Mouse (Mus musculus): Measurements from ENCODE around the gene Ist1. TPM values are rescaled to one million over a fixed set of nuclear protein-coding genes. Genes with fewer than 3 reads are reported as not detected.

Gene Ist1
- polyA plus RNA-seq (2016; fragmentation: Nextera tagmentation; extraction: Ambion mirVana): 197 TPM in 2 replicates

GRCm38 (mm10) chr8:109693146-109693900, at the start of gene Ist1:
Gene Ist1, minus strand, starts transcription at chr8:109693260.
- no peaks in the 10 kb centered on the region for H3K36me3 ChIP-seq
- no peaks in the 10 kb centered on the region for H3K27me3 ChIP-seq (replicated peaks)
- peaks cover 20% of the 10 kb centered on the region for H3K4me1 ChIP-seq
- peak; percentile 98 for ATAC-seq (ENCODE audit: low FRiP score, low read depth)
- H3K27ac ChIP-seq: no peak within 1 kb of the TSS
- peak within 1 kb of the TSS; percentile 100 for H3K4me3 ChIP-seq
- H3K9me3 ChIP-seq: no peaks in the 10 kb centered on the region
- WGBS: under 1% methylated on average over 57 of the region's 57 CpGs
- peak within 1 kb of the TSS; percentile 84 for H3K4me2 ChIP-seq (replicated peaks)
- H3K9ac ChIP-seq: peak within 1 kb of the TSS; percentile 99

GRCm38 (mm10) chr8:109738049-109738380, 45.0 kb upstream of the Ist1 start:
- Histone ChIP-seq H3K4me1 (peaks cover 11% of the 10 kb centered on the region), H3K4me3 (peak overlapping the region; percentile 92), H3K36me3 (peaks cover 18% of the 10 kb centered on the region), H3K9ac (no peak overlapping the region), H3K9me3 (no peaks in the 10 kb centered on the region), H3K27me3 (replicated peaks) (no peaks in the 10 kb centered on the region), H3K27ac (no peak overlapping the region), H3K4me2 (replicated peaks) (peak overlapping the region; percentile 75)
- 88% methylated on average over 1 of the region's 1 CpGs for WGBS
- ATAC-seq (ENCODE audit: low FRiP score, low read depth): no peak; the same call in 1 of the 2 replicates

- Histone ChIP-seq H3K9me3 (no peaks in the 10 kb centered on the region), H3K27me3 (replicated peaks) (no peaks in the 10 kb centered on the region), H3K4me1 (peaks cover 11% of the 10 kb centered on the region), H3K27ac (no peak within 1 kb of the TSS), H3K36me3 (peaks cover 24% of the 10 kb centered on the region), H3K4me3 (peak within 1 kb of the TSS; percentile 92), H3K9ac (peak within 1 kb of the TSS; percentile 93), H3K4me2 (replicated peaks) (peak within 1 kb of the TSS; percentile 75)
- peak; percentile 87 for ATAC-seq (ENCODE audit: low FRiP score, low read depth)
- under 1% methylated on average over 59 of the region's 59 CpGs for WGBS
Observed at GRCm38 (mm10) chr8:109737237-109738048, 44.4 kb upstream of the Ist1 start, which contains the start of gene Atxn1l. Gene Atxn1l, minus strand, starts transcription at chr8:109737739.

- Histone ChIP-seq H3K27me3 (replicated peaks) (no peaks in the 10 kb centered on the region), H3K36me3 (peaks cover 30% of the 10 kb centered on the region), H3K4me2 (replicated peaks) (peak overlapping the region; percentile 75), H3K9ac (peak overlapping the region; percentile 93), H3K4me1 (peaks cover 11% of the 10 kb centered on the region), H3K9me3 (no peaks in the 10 kb centered on the region), H3K4me3 (peak overlapping the region; percentile 92), H3K27ac (no peak overlapping the region)
- WGBS: 12% methylated on average over 8 of the region's 8 CpGs
- no peak for ATAC-seq (ENCODE audit: low FRiP score, low read depth)
Observed at GRCm38 (mm10) chr8:109736819-109737218, 43.8 kb upstream of the Ist1 start.

- 90% methylated on average over 3 of the region's 3 CpGs for WGBS
- ATAC-seq (ENCODE audit: low FRiP score, low read depth): no peak
- Histone ChIP-seq H3K36me3 (peaks cover 50% of the 10 kb centered on the region), H3K4me3 (no peak overlapping the region), H3K9ac (no peak overlapping the region), H3K9me3 (no peaks in the 10 kb centered on the region), H3K27ac (no peak overlapping the region), H3K27me3 (replicated peaks) (no peaks in the 10 kb centered on the region), H3K4me2 (replicated peaks) (no peak overlapping the region), H3K4me1 (peaks cover 11% of the 10 kb centered on the region)
Observed at GRCm38 (mm10) chr8:109734018-109734417, 41.0 kb upstream of the Ist1 start.

- no peaks in the 10 kb centered on the region for H3K9me3 ChIP-seq
- no peak overlapping the region for H3K4me2 ChIP-seq (replicated peaks)
- peaks cover 74% of the 10 kb centered on the region for H3K36me3 ChIP-seq
- 78% methylated on average over 3 of the region's 3 CpGs for WGBS
- peaks cover 1% of the 10 kb centered on the region; the same call in 1 of the 2 replicates for H3K4me1 ChIP-seq
- no peaks in the 10 kb centered on the region for H3K27me3 ChIP-seq (replicated peaks)
- ATAC-seq (ENCODE audit: low FRiP score, low read depth): no peak
- no peak overlapping the region for H3K27ac ChIP-seq
- H3K4me3 ChIP-seq: no peak overlapping the region
- H3K9ac ChIP-seq: no peak overlapping the region
Observed at GRCm38 (mm10) chr8:109731012-109731411, 38.0 kb upstream of the Ist1 start.

GRCm38 (mm10) chr8:109725106-109725505, 32.0 kb upstream of the Ist1 start:
- Histone ChIP-seq H3K27ac (no peak overlapping the region), H3K9ac (no peak overlapping the region), H3K4me1 (no peaks in the 10 kb centered on the region), H3K27me3 (replicated peaks) (no peaks in the 10 kb centered on the region), H3K4me2 (replicated peaks) (no peak overlapping the region), H3K36me3 (peaks cover 94% of the 10 kb centered on the region), H3K9me3 (no peaks in the 10 kb centered on the region), H3K4me3 (no peak overlapping the region)
- ATAC-seq (ENCODE audit: low FRiP score, low read depth): no peak
- 91% methylated on average over 3 of the region's 3 CpGs for WGBS

- no peaks in the 10 kb centered on the region for H3K9me3 ChIP-seq
- no peak overlapping the region for H3K4me3 ChIP-seq
- no peak overlapping the region for H3K4me2 ChIP-seq (replicated peaks)
- 95% methylated on average over 5 of the region's 5 CpGs for WGBS
- H3K36me3 ChIP-seq: peaks cover 94% of the 10 kb centered on the region
- no peaks in the 10 kb centered on the region for H3K4me1 ChIP-seq
- ATAC-seq (ENCODE audit: low FRiP score, low read depth): no peak
- no peak overlapping the region for H3K27ac ChIP-seq
- H3K27me3 ChIP-seq (replicated peaks): no peaks in the 10 kb centered on the region
- H3K9ac ChIP-seq: no peak overlapping the region
Observed at GRCm38 (mm10) chr8:109714961-109715360, 21.9 kb upstream of the Ist1 start.

- Histone ChIP-seq H3K4me3 (no peak overlapping the region), H3K27ac (no peak overlapping the region), H3K36me3 (peaks cover 89% of the 10 kb centered on the region), H3K4me2 (replicated peaks) (no peak overlapping the region), H3K4me1 (peaks cover 6% of the 10 kb centered on the region), H3K9ac (no peak overlapping the region), H3K27me3 (replicated peaks) (no peaks in the 10 kb centered on the region), H3K9me3 (no peaks in the 10 kb centered on the region)
- ATAC-seq (ENCODE audit: low FRiP score, low read depth): no peak
- WGBS: 92% methylated on average over 1 of the region's 1 CpGs
Observed at GRCm38 (mm10) chr8:109712521-109712920, 19.5 kb upstream of the Ist1 start.

- H3K4me2 ChIP-seq (replicated peaks): 0 out of 2 replicates have a peak overlapping the region, but pooled peaks have one; percentile 85
- peaks cover 6% of the 10 kb centered on the region for H3K27me3 ChIP-seq (replicated peaks)
- peaks cover 22% of the 10 kb centered on the region for H3K4me1 ChIP-seq
- ATAC-seq (ENCODE audit: low FRiP score, low read depth): no peak
- peaks cover 48% of the 10 kb centered on the region for H3K36me3 ChIP-seq
- H3K4me3 ChIP-seq: no peak overlapping the region
- no peak overlapping the region for H3K27ac ChIP-seq
- no peak overlapping the region for H3K9ac ChIP-seq
- no peaks in the 10 kb centered on the region for H3K9me3 ChIP-seq
- 95% methylated on average over 4 of the region's 4 CpGs for WGBS
Observed at GRCm38 (mm10) chr8:109707921-109708320, 14.9 kb upstream of the Ist1 start.

- peak; percentile 57; the same call in 1 of the 2 replicates for ATAC-seq (ENCODE audit: low FRiP score, low read depth)
- H3K27ac ChIP-seq: no peak overlapping the region
- peak overlapping the region; percentile 99; the same call in 1 of the 2 replicates for H3K9ac ChIP-seq
Observed at GRCm38 (mm10) chr8:109706874-109707237, 13.8 kb upstream of the Ist1 start.

More at GRCm38 (mm10) chr8:109706874-109707237, 13.8 kb upstream of the Ist1 start:
- WGBS: 24% methylated on average over 2 of the region's 2 CpGs
- Histone ChIP-seq H3K4me3 (peak overlapping the region; percentile 98), H3K27me3 (replicated peaks) (peaks cover 6% of the 10 kb centered on the region), H3K4me1 (peaks cover 22% of the 10 kb centered on the region), H3K4me2 (replicated peaks) (peak overlapping the region; percentile 85), H3K36me3 (peaks cover 37% of the 10 kb centered on the region), H3K9me3 (no peaks in the 10 kb centered on the region)

Data from neural tube, embryonic 12.5 days (tissue).